9 mouse cellular contexts compared by ENCODE assay signal in the genomic region with DNA sequence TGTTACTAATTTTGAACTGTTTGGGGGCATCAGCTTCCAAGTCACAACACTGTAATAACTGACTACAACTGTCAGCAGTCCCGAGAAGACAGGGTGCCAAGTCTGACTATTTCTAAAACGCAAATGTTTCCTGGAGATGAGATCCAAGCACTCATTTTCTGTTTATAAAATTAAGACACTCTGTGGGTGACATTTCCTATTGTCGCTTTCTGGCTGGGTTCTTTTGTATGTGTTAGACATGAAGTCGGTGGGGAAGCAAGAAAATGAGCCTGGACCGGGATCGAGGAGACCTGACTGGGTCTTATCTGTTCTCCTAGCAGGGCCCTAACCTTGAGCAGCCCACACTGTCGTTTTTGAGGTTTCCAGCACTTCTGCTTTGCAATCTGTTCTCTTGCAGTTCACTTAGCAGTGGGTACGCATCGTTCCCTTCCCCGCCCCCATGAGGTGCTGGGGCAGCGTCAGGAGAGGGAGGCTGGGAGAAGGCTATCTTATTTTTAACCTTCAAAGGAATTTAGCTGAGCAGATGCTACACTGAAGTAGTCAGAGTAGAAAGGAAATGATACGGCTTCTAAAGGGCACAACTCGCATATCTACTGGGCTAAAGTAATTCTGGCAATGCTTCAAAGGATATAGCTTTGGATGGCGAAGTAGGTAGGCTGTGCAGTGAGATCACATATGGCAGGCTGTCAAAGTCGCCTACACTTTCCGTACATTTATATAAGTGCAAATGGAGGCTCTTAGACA.
DNase-seq lines count a peak whose midpoint lies in the region; ATAC-seq and TF ChIP-seq lines count a peak whose summit lies in the region.
"Had no signal": no experiment of that assay in that cellular context is flagged by ENCODE, and none has a peak within 500 bp of the region (broad histone marks: within the 10 kb centered on the region; RNA-seq: fewer than 3 reads in every experiment).

No protein-coding gene starts in this region.

- H3K4me2 ChIP-seq in heart, embryonic 16.5 days (ENCODE audit: low read depth, low read length): peak overlapping the region; percentile 45
- H3K4me2 ChIP-seq in forebrain, embryonic 15.5 days (replicated peaks): no peak overlapping the region
- no peak overlapping the region for H3K4me2 ChIP-seq in stomach, postnatal 0 days (replicated peaks; ENCODE audit: low read depth)

- no peak for ATAC-seq in heart, embryonic 16.5 days (replicated peaks; ENCODE audit: extremely low read depth, insufficient read depth, low FRiP score)
- peak; percentile 41; the same call in 1 of the 2 replicates for ATAC-seq in forebrain, embryonic 15.5 days (replicated peaks)
- no peak for ATAC-seq in monocyte, adult 5-6 weeks (replicated peaks; ENCODE audit: insufficient number of reproducible peaks, low FRiP score, low TSS enrichment, poor library complexity, severe bottlenecking)
- ATAC-seq in stomach, postnatal 0 days (ENCODE audit: low FRiP score, low TSS enrichment): no peak
- no peak for ATAC-seq in cerebellum, adult (ENCODE audit: insufficient number of reproducible peaks, low FRiP score, low TSS enrichment)

- H3K36me3 ChIP-seq in heart, embryonic 16.5 days (ENCODE audit: control insufficient read depth, insufficient read depth): no peaks in the 10 kb centered on the region
- H3K36me3 ChIP-seq in forebrain, embryonic 15.5 days: no peaks in the 10 kb centered on the region
- no peaks in the 10 kb centered on the region for H3K36me3 ChIP-seq in stomach, postnatal 0 days (ENCODE audit: control insufficient read depth, insufficient read depth, low read length)

- no peaks in the 10 kb centered on the region for H3K9me3 ChIP-seq in heart, embryonic 16.5 days (replicated peaks; ENCODE audit: control insufficient read depth, low read length)
- no peaks in the 10 kb centered on the region for H3K9me3 ChIP-seq in forebrain, embryonic 15.5 days
- no peaks in the 10 kb centered on the region for H3K9me3 ChIP-seq in stomach, postnatal 0 days (ENCODE audit: control insufficient read depth, low read length)

- no peak overlapping the region for H3K27ac ChIP-seq in heart, embryonic 16.5 days (ENCODE audit: low read length)
- H3K27ac ChIP-seq in forebrain, embryonic 15.5 days (replicated peaks): peak overlapping the region; percentile 29; the same call in 1 of the 2 replicates
- H3K27ac ChIP-seq in stomach, postnatal 0 days (replicated peaks): no peak overlapping the region
- H3K27ac ChIP-seq: macrophage had no signal

- DNase-seq in heart, postnatal 25 days (ENCODE audit: low spot score): no peak
- peak; percentile 71 for DNase-seq in adrenal gland, adult 2 months
- peak; percentile 60 to 78 for DNase-seq in left cerebral cortex, postnatal 14 days (ENCODE audit: low spot score in 2 of 2)
- no peak for DNase-seq in stomach, postnatal 0 days (ENCODE audit: low spot score)

- TF ChIP-seq EP300 in stomach, postnatal 0 days (optimal IDR thresholded peaks at IDR 0.05): no peak

- intact Hi-C loops in heart, postnatal 25 days (cut with DNase I): no loop called here
- intact Hi-C loops in left cerebral cortex, postnatal 14 days (cut with DNase I): loop anchor here (10.0 kb wide), 1 partner anchor 167 kb away; no protein-coding TSS in a partner anchor

- 0 out of 2 replicates have a peak overlapping the region, but pooled peaks have one; percentile 5 for H3K4me3 ChIP-seq in heart, embryonic 16.5 days (ENCODE audit: low read length)
- H3K4me3 ChIP-seq in forebrain, embryonic 15.5 days: no peak overlapping the region
- H3K4me3 ChIP-seq in stomach, postnatal 0 days (ENCODE audit: low read depth, low read length): no peak overlapping the region

- H3K9ac ChIP-seq in heart, embryonic 16.5 days (ENCODE audit: low read length): no peak overlapping the region
- no peak overlapping the region for H3K9ac ChIP-seq in forebrain, embryonic 15.5 days (replicated peaks)
- no peak overlapping the region for H3K9ac ChIP-seq in stomach, postnatal 0 days (ENCODE audit: low read length)

- H3K27me3 ChIP-seq in heart, embryonic 16.5 days (ENCODE audit: control insufficient read depth, insufficient read depth, low read length): no peaks in the 10 kb centered on the region
- no peaks in the 10 kb centered on the region for H3K27me3 ChIP-seq in forebrain, embryonic 15.5 days
- no peaks in the 10 kb centered on the region for H3K27me3 ChIP-seq in stomach, postnatal 0 days (ENCODE audit: control insufficient read depth, insufficient read depth, low read length)

- TF ChIP-seq CTCF in stomach, postnatal 0 days (IDR thresholded peaks at IDR 0.05; ENCODE audit: low read depth): no peak

- H3K4me1 ChIP-seq in heart, embryonic 16.5 days (ENCODE audit: control insufficient read depth, insufficient read depth, low read length): 0 out of 2 replicates have a peak, but pooled peaks cover 8% of the 10 kb centered on the region
- peaks cover 49% of the 10 kb centered on the region for H3K4me1 ChIP-seq in forebrain, embryonic 15.5 days
- H3K4me1 ChIP-seq in stomach, postnatal 0 days (replicated peaks; ENCODE audit: control insufficient read depth, insufficient read depth): no peaks in the 10 kb centered on the region

- WGBS in heart, embryonic 16.5 days: 27% methylated on average over 16 of the region's 16 CpGs
- WGBS in forebrain, embryonic 15.5 days: 40% methylated on average over 16 of the region's 16 CpGs
- 63% methylated on average over 16 of the region's 16 CpGs for WGBS in stomach, postnatal 0 days

Comparison
In these comparisons a context has a peak if more than half of its experiments do, and no peak if none do; other contexts are left out.
1. DNase-seq: peak in adrenal gland, adult 2 months (single experiment) and left cerebral cortex, postnatal 14 days (2 of 2); none in heart, postnatal 25 days (single experiment) and stomach, postnatal 0 days (single experiment).